ENCODE assay signal across 8 mouse cellular contexts in the genomic region with DNA sequence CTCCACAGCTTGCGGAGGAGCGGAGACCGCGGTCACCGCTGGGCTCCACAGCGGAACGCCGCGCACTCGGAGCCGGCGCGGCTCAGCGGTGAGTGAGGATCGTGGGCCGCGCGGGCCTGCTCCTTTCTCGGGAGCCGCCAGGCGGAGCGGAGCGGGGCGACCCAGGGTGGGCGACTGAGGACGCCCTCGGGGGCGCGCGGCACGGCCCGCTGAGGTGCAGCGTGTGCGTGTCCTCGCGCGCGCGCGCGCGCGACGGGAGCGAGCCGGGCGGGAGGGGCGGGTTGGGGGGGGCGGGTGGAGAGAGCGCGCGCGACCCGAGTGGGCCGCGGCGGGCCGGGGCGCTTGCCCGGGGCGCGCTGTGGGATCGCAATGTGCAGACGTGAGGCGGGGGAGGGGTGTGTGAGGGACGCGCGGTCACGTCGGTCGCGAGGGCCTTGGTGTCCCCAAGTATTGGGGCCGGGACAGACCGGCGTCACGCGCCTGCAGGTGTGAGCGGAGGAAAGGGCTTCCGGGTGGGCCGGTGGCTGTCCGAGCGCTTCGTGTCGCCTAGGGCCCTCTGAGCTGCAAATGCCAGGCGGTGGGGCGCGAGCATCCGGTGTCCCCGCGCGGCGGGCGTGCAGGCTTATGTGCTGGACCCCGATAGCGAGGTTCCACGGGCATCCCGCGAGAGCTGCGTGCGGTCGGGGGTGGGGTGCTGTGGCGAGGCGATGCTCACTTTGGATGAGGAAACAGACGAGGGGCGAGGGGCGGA. TPM values are rescaled to one million over a fixed set of nuclear protein-coding genes. Genes with fewer than 3 reads are reported as not detected.
A peak's percentile ranks its signal among the peaks of the same experiment; 100 is the strongest.
DNase-seq lines count a peak whose midpoint lies in the region; ATAC-seq lines count a peak whose summit lies in the region.

No protein-coding gene starts in this region.

- H3K4me3 ChIP-seq in embryonic facial prominence, embryonic 11.5 days (ENCODE audit: low read depth, low read length), result peak overlapping the region; percentile 93
- H3K4me3 ChIP-seq in limb, embryonic 15.5 days, result peak overlapping the region; percentile 77
- peak overlapping the region; percentile 93 for H3K4me3 ChIP-seq in midbrain, embryonic 15.5 days

- peak; percentile 80 for DNase-seq in 3134 (ENCODE audit: extremely low read depth, insufficient read length, low spot score)
- peak; percentile 69 for DNase-seq in adrenal gland, adult 2 months
- peak; percentile 63 for DNase-seq in embryonic facial prominence, embryonic 11.5 days (ENCODE audit: low spot score)
- peak; percentile 97 for DNase-seq in heart, adult 11 months
- peak; percentile 42 for DNase-seq in kidney, adult 11 months
- peak; percentile 42 to 52 for DNase-seq in spleen, postnatal 14 days (ENCODE audit: low spot score in 2 of 2)

- no peaks in the 10 kb centered on the region for H3K36me3 ChIP-seq in embryonic facial prominence, embryonic 11.5 days (replicated peaks; ENCODE audit: control insufficient read depth, insufficient read depth, low read depth, low read length)
- no peaks in the 10 kb centered on the region for H3K36me3 ChIP-seq in limb, embryonic 15.5 days
- H3K36me3 ChIP-seq in midbrain, embryonic 15.5 days (replicated peaks), result no peaks in the 10 kb centered on the region

- no peaks in the 10 kb centered on the region for H3K27me3 ChIP-seq in embryonic facial prominence, embryonic 11.5 days (ENCODE audit: control insufficient read depth, insufficient read depth, low read length)
- H3K27me3 ChIP-seq in limb, embryonic 15.5 days, result no peaks in the 10 kb centered on the region
- H3K27me3 ChIP-seq in midbrain, embryonic 15.5 days (replicated peaks), result no peaks in the 10 kb centered on the region

- under 1% methylated on average over 73 of the region's 106 CpGs for WGBS in embryonic facial prominence, embryonic 11.5 days
- WGBS in limb, embryonic 15.5 days, result under 1% methylated on average over 79 of the region's 106 CpGs
- WGBS in midbrain, embryonic 15.5 days, result under 1% methylated on average over 89 of the region's 106 CpGs

- H3K9me3 ChIP-seq in embryonic facial prominence, embryonic 11.5 days (replicated peaks; ENCODE audit: control insufficient read depth, low read length), result no peaks in the 10 kb centered on the region
- no peaks in the 10 kb centered on the region for H3K9me3 ChIP-seq in limb, embryonic 15.5 days
- H3K9me3 ChIP-seq in midbrain, embryonic 15.5 days, result no peaks in the 10 kb centered on the region

- H3K4me2 ChIP-seq in embryonic facial prominence, embryonic 11.5 days (ENCODE audit: low read depth, low read length), result peak overlapping the region; percentile 91
- peak overlapping the region; percentile 82 for H3K4me2 ChIP-seq in limb, embryonic 15.5 days
- H3K4me2 ChIP-seq in midbrain, embryonic 15.5 days, result peak overlapping the region; percentile 85

- peak; percentile 19; the same call in 1 of the 2 replicates for ATAC-seq in embryonic facial prominence, embryonic 11.5 days (replicated peaks; ENCODE audit: insufficient number of reproducible peaks, low FRiP score, low TSS enrichment, low read depth)
- ATAC-seq in limb, embryonic 15.5 days (ENCODE audit: insufficient number of reproducible peaks, low FRiP score, low TSS enrichment, low read depth), result peak; percentile 8; the same call in 1 of the 2 replicates
- peak; percentile 62 for ATAC-seq in midbrain, embryonic 15.5 days (replicated peaks)

- peak overlapping the region; percentile 74 for H3K9ac ChIP-seq in embryonic facial prominence, embryonic 11.5 days (replicated peaks; ENCODE audit: low read length)
- peak overlapping the region; percentile 81 for H3K9ac ChIP-seq in limb, embryonic 15.5 days
- H3K9ac ChIP-seq in midbrain, embryonic 15.5 days, result peak overlapping the region; percentile 79

- peak overlapping the region; percentile 62 for H3K27ac ChIP-seq in embryonic facial prominence, embryonic 11.5 days (replicated peaks; ENCODE audit: low read depth, low read length)
- H3K27ac ChIP-seq in limb, embryonic 15.5 days, result peak overlapping the region; percentile 91
- peak overlapping the region; percentile 93 for H3K27ac ChIP-seq in midbrain, embryonic 15.5 days

- no peaks in the 10 kb centered on the region for H3K4me1 ChIP-seq in embryonic facial prominence, embryonic 11.5 days (ENCODE audit: control insufficient read depth, insufficient read depth, low read length)
- H3K4me1 ChIP-seq in limb, embryonic 15.5 days, result peaks cover 23% of the 10 kb centered on the region
- H3K4me1 ChIP-seq in midbrain, embryonic 15.5 days, result peaks cover 16% of the 10 kb centered on the region

RNA-seq across cellular contexts. Expression of gene Tnrc6b, which starts 0.5 kb away (rescaled TPM):
- total RNA-seq in adrenal gland, adult 2 months (2021), result 10 to 100 TPM; 43.0 to 52.0 TPM
- 14.3 and 19.8 TPM in 2 replicates for polyA plus RNA-seq in adrenal gland, adult 2 months (2012; rRNA removed)
- 11.5 and 11.8 TPM in 2 replicates for polyA plus RNA-seq in embryonic facial prominence, embryonic 11.5 days (2014; fragmentation: Nextera tagmentation; extraction: Ambion mirVana)
- 24.1 and 25.7 TPM in 2 replicates for polyA plus RNA-seq in limb, embryonic 15.5 days (2015; fragmentation: Nextera tagmentation; extraction: Ambion mirVana)
- polyA plus RNA-seq in midbrain, embryonic 15.5 days (2015; fragmentation: Nextera tagmentation; extraction: Ambion mirVana), result 39.3 and 47.2 TPM in 2 replicates

RNA-seq across cellular contexts. Expression of gene Fam83f, which starts 39.9 kb away (rescaled TPM):
- under 1 TPM; 0.12 to 0.35 TPM for total RNA-seq in adrenal gland, adult 2 months (2021)
- polyA plus RNA-seq in adrenal gland, adult 2 months (2012; rRNA removed), result 0.06 and 0.08 TPM in 2 replicates
- polyA plus RNA-seq in embryonic facial prominence, embryonic 11.5 days (2014; fragmentation: Nextera tagmentation; extraction: Ambion mirVana), result 1.3 and 1.8 TPM in 2 replicates
- 6.0 and 6.6 TPM in 2 replicates for polyA plus RNA-seq in limb, embryonic 15.5 days (2015; fragmentation: Nextera tagmentation; extraction: Ambion mirVana)
- polyA plus RNA-seq in midbrain, embryonic 15.5 days (2015; fragmentation: Nextera tagmentation; extraction: Ambion mirVana), result 0.36 and 0.52 TPM in 2 replicates

Comparison
In these comparisons a context has a peak if more than half of its experiments do, and no peak if none do; other contexts are left out.
1. Peak in every context shown above with its lines: DNase-seq, ATAC-seq, H3K4me3 ChIP-seq and H3K27ac ChIP-seq.
2. DNase-seq: peak in every context shown above with its lines; median percentile 97 in heart, adult 11 months; 80 in 3134; 69 in adrenal gland, adult 2 months; 63 in embryonic facial prominence, embryonic 11.5 days; 47 in spleen, postnatal 14 days; 42 in kidney, adult 11 months.
3. ATAC-seq: peak in every context shown above with its lines; median percentile 62 in midbrain, embryonic 15.5 days; 19 in embryonic facial prominence, embryonic 11.5 days; 8 in limb, embryonic 15.5 days.